Mouse (Mus musculus): ENCODE results near the gene Rgs2. TPM values are rescaled to one million over a fixed set of nuclear protein-coding genes. Genes with fewer than 3 reads are reported as not detected.
A peak's percentile ranks its signal among the peaks of the same experiment; 100 is the strongest.

Rgs2 gene
- polyA plus RNA-seq, 1 experiment: not detected

DNA sequence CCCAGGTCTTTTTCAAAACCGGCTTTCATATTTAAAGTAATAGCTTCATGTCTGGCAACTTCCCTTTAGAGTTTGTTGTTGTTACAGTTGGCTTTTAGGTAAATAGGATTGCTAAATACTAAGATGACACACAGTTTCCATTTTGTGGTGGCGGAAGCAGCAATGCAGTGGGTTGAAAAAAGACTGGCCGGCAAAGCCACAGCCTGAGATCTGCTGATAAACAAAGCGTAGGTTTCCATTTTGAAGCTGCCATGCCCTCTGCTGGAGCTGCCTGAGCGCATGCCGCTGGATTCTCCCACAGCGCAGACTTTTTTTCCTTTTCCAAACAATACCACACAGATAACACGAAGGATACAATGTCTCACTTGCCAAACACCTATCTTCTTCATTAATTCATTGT is 2.6 kb upstream of the Rgs2 start:
- TF ChIP-seq POLR2A (IDR thresholded peaks at IDR 0.05; ENCODE audit: insufficient read depth, low read depth, low read length): no peak
- peak; percentile 80 for TF ChIP-seq CTCF (IDR thresholded peaks at IDR 0.05; ENCODE audit: insufficient read depth, low read depth, low read length)

DNA sequence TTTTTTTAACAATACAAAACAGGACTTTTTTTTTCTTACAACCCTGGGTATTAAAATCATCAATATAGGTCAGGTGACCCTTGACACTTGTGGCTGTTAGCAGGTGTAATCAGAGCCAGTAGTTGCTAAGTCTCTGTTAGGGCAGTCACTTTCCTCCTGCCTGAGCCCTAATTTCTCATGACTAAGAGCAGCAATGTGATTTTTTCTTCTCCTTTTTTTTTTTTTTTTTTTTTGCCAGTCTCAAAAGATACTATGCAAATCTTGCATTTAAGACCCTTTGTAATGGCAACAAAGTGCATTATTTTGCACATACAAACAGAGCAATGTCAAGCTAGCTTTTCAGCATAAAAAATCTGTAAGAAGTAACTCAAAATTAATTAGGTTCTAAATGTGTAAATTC is 1.7 kb upstream of the Rgs2 start:
- Histone ChIP-seq H3K27ac (ENCODE audit: insufficient read depth, low read depth, low read length) (no peak overlapping the region), H3K4me1 (ENCODE audit: control insufficient read depth, insufficient read depth, low read length) (peaks cover 2% of the 10 kb centered on the region), H3K4me3 (ENCODE audit: insufficient read depth, low read depth, low read length) (no peak overlapping the region)
- TF ChIP-seq POLR2A (IDR thresholded peaks at IDR 0.05; ENCODE audit: insufficient read depth, low read depth, low read length): no peak

More for the DNA sequence above, 2.6 kb upstream of the Rgs2 start:
- WGBS: 0% methylated on average over 8 of the region's 8 CpGs
- no peak overlapping the region for H3K4me3 ChIP-seq (ENCODE audit: insufficient read depth, low read depth, low read length)
- H3K27ac ChIP-seq (ENCODE audit: insufficient read depth, low read depth, low read length): no peak overlapping the region
- peaks cover 2% of the 10 kb centered on the region for H3K4me1 ChIP-seq (ENCODE audit: control insufficient read depth, insufficient read depth, low read length)

GRCm38 (mm10) chr1:144004741-144005140 is 780 bp upstream of the Rgs2 start:
- TF ChIP-seq POLR2A (IDR thresholded peaks at IDR 0.05; ENCODE audit: insufficient read depth, low read depth, low read length) (no peak), CTCF (IDR thresholded peaks at IDR 0.05; ENCODE audit: insufficient read depth, low read depth, low read length) (no peak)
- peaks cover 2% of the 10 kb centered on the region for H3K4me1 ChIP-seq (ENCODE audit: control insufficient read depth, insufficient read depth, low read length)
- peak overlapping the region; percentile 55; the same call in 1 of the 2 replicates for H3K27ac ChIP-seq (ENCODE audit: insufficient read depth, low read depth, low read length)
- 2% methylated on average over 9 of the region's 9 CpGs for WGBS
- H3K4me3 ChIP-seq (ENCODE audit: insufficient read depth, low read depth, low read length): peak overlapping the region; percentile 59

DNA sequence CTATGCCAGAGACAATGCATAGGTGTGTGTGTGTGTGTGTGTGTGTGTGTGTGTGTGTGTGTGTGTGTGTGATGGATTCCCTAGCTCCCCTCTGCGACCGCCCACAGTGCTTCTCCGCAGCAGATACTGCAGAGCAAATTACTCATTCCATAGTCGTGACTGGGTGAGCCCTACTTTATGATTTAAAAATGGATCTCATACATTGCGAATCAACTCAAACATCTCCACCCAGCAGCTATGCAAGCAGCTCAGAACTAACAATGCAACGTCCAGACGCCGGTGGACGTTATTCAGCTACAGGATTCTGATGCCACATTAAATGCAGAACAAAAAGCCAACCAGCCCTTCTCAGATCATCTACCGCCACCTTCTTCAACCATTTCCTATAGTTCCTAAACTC is 545 bp downstream of the Rgs2 start:
- H3K4me3 ChIP-seq (ENCODE audit: insufficient read depth, low read depth, low read length): peak overlapping the region; percentile 59
- peak overlapping the region; percentile 80 for H3K27ac ChIP-seq (ENCODE audit: insufficient read depth, low read depth, low read length)
- H3K4me1 ChIP-seq (ENCODE audit: control insufficient read depth, insufficient read depth, low read length): peaks cover 2% of the 10 kb centered on the region
- TF ChIP-seq POLR2A (IDR thresholded peaks at IDR 0.05; ENCODE audit: insufficient read depth, low read depth, low read length) (no peak), CTCF (IDR thresholded peaks at IDR 0.05; ENCODE audit: insufficient read depth, low read depth, low read length) (no peak)
- WGBS: under 1% methylated on average over 10 of the region's 10 CpGs

GRCm38 (mm10) chr1:144002715-144003066 is 1.3 kb downstream of the Rgs2 start:
- H3K4me1 ChIP-seq (ENCODE audit: control insufficient read depth, insufficient read depth, low read length): peaks cover 2% of the 10 kb centered on the region
- H3K27ac ChIP-seq (ENCODE audit: insufficient read depth, low read depth, low read length): no peak overlapping the region
- no peak overlapping the region for H3K4me3 ChIP-seq (ENCODE audit: insufficient read depth, low read depth, low read length)
- 62% methylated on average over 4 of the region's 4 CpGs for WGBS
- TF ChIP-seq CTCF (IDR thresholded peaks at IDR 0.05; ENCODE audit: insufficient read depth, low read depth, low read length) (no peak), POLR2A (IDR thresholded peaks at IDR 0.05; ENCODE audit: insufficient read depth, low read depth, low read length) (no peak)

DNA sequence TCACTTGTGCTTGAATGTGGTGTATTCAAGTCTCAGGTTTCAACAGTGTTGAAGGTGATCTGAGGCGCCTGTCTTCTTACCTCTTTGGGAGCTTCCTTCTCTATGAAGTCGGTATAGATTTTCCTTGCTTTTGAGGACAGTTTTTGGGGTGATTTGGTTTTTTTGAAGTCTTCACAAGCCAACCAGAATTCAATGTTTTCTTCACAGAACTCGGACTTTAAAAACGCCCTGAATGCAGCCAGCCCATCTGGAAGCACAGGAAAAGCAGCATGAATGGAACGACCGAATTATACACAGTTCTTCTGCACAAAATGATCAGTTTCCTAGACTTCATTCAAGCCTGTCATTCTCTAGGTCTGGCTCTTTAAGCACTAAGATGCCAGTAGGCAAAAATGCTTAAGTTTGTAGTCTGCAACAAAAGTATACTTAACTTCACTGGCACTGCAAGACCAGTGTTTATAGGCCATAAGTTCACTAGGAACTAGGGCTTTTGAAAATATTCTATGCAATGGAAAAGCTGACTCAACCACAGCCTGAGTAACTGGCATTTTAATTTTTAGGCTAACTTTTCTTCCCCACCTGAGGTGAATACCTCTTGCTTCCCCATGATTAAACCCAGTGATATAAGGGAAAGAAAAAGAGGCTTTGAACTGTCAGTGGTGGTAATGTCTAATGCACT is 1.8 kb downstream of the Rgs2 start:
- TF ChIP-seq CTCF (IDR thresholded peaks at IDR 0.05; ENCODE audit: insufficient read depth, low read depth, low read length): no peak
- H3K4me1 ChIP-seq (ENCODE audit: control insufficient read depth, insufficient read depth, low read length): peaks cover 2% of the 10 kb centered on the region
- no peak overlapping the region for H3K4me3 ChIP-seq (ENCODE audit: insufficient read depth, low read depth, low read length)
- 83% methylated on average over 6 of the region's 6 CpGs for WGBS
- H3K27ac ChIP-seq (ENCODE audit: insufficient read depth, low read depth, low read length): no peak overlapping the region

- H3K27ac ChIP-seq (ENCODE audit: insufficient read depth, low read depth, low read length): no peak overlapping the region
- TF ChIP-seq POLR2A (IDR thresholded peaks at IDR 0.05; ENCODE audit: insufficient read depth, low read depth, low read length) (no peak), CTCF (IDR thresholded peaks at IDR 0.05; ENCODE audit: insufficient read depth, low read depth, low read length) (no peak)
- WGBS: 97% methylated on average over 4 of the region's 4 CpGs
- H3K4me1 ChIP-seq (ENCODE audit: control insufficient read depth, insufficient read depth, low read length): peaks cover 2% of the 10 kb centered on the region
- H3K4me3 ChIP-seq (ENCODE audit: insufficient read depth, low read depth, low read length): no peak overlapping the region
These were observed 3.7 kb downstream of the Rgs2 start for GRCm38 (mm10) chr1:144000246-144000645.

DNA sequence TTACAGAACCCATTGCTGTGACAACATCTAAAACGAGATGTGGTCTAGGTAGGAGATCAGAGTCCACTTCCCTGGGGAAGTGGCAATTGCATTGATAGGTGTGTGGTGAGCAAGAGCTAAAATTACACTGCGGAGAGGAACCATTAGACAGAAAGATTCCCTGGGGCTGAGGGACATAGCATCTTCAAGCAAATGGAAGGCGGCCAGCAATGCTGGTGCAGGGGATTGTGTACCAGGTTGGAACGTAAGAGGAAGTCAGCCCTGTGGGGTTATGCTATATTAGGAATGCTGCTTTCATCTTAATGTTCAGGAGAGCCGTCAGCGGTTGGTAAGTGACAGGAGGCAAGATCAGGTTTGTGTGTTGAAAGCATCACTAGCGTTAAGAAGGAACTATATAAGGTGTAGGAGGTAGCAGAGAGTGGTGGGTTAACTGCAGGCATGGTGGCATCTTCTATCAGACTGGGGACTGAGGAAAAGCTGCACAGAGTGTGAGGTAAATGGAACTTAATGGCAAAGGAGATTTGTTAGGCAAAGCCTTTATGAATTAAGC is 4.5 kb downstream of the Rgs2 start:
- Histone ChIP-seq H3K4me3 (ENCODE audit: insufficient read depth, low read depth, low read length) (no peak overlapping the region), H3K4me1 (ENCODE audit: control insufficient read depth, insufficient read depth, low read length) (peaks cover 2% of the 10 kb centered on the region), H3K27ac (ENCODE audit: insufficient read depth, low read depth, low read length) (no peak overlapping the region)
- WGBS: 84% methylated on average over 7 of the region's 7 CpGs
- TF ChIP-seq POLR2A (IDR thresholded peaks at IDR 0.05; ENCODE audit: insufficient read depth, low read depth, low read length) (no peak), CTCF (IDR thresholded peaks at IDR 0.05; ENCODE audit: insufficient read depth, low read depth, low read length) (no peak)

- Histone ChIP-seq H3K27ac (ENCODE audit: insufficient read depth, low read depth, low read length) (no peak overlapping the region), H3K4me3 (ENCODE audit: insufficient read depth, low read depth, low read length) (no peak overlapping the region), H3K4me1 (ENCODE audit: control insufficient read depth, insufficient read depth, low read length) (no peaks in the 10 kb centered on the region)
- 84% methylated on average over 1 of the region's 1 CpGs for WGBS
- TF ChIP-seq CTCF (IDR thresholded peaks at IDR 0.05; ENCODE audit: insufficient read depth, low read depth, low read length) (no peak), POLR2A (IDR thresholded peaks at IDR 0.05; ENCODE audit: insufficient read depth, low read depth, low read length) (no peak)
These were observed 10.9 kb downstream of the Rgs2 start for GRCm38 (mm10) chr1:143993026-143993425.
